Mouse (Mus musculus): ENCODE measurements around the gene Glb1.

The Glb1 gene

DNA sequence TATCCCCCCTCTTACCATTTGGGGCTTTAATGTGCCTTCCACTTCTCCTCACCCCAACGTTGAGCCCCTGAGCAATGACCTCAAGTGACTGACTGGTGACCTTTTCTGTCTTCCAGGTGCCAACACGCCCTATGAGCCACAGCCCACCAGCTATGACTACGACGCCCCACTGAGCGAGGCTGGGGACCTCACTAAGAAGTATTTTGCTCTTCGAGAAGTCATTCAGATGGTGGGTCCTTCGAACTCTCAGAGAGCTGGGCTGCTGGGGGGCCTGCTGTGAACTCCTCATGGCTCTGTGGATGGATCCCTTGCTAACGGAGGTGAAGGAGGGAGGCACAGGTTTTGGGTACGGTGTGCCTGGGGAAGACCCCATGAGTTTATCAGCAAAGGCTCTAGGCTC is 42.0 kb downstream of the Glb1 start:
- no peak for DNase-seq (ENCODE audit: low spot score in 2 of 2)

DNA sequence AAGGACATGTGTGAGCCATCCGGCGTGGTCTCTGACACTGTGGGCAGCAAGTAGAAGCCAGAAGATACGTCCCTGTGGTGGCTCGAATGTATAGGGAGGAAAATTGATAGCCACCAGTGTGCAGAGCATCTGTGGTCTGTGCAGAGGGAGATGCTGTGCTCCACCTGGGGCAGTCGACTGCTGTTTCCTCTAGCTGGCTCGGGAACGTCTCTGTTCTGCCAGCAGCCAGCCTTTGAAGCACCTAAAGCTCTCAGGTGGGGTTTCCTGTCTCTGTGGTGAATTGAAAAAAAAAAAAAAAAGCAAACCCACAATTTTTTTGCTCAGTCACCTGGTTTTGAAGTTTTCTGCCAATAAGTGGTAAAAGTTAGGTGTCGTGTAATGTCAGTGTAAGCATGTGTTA is 42.5 kb downstream of the Glb1 start:
- DNase-seq (ENCODE audit: low spot score in 2 of 2): peak; percentile 25 to 48

DNA sequence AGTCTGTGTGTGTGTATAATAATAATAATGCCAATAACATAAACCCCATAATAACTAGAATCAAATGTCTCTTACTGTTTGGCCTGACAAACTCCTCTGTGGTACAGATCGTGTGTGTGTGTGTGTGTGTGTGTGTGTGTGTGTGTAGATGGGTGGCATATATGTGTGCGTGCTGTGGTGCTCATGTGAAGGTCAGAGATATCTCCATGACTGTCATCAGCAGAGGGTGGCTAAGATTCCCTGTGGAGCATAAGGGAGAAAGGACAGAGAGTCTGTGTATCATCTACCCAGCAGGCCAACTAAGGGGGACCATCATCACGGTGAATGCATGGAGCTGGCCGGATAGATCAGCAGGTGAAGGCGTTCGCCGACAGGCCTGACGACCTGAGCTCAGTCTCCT is 46.0 kb downstream of the Glb1 start:
- no peak for DNase-seq (ENCODE audit: low spot score in 2 of 2)

DNA sequence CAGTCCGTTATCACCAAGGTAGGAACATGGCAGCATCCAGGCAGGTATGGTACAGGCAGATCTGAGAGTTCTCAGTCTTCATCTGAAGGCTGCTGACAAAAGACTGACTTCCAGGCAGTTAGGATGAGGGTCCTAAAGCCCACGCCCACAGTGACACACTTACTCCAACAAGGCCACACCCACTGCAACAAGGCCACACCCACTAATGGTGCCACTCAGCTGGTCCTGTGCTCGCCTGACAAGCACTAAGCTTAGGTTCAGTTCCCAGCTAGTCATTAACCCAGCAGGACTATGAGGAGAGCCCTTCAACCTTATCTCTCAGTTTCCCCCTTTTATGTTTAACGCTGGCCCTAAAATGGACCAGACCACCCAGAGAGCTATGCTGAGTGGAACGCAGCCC is 47.8 kb downstream of the Glb1 start:
- DNase-seq (ENCODE audit: low spot score in 2 of 2): no peak

DNA sequence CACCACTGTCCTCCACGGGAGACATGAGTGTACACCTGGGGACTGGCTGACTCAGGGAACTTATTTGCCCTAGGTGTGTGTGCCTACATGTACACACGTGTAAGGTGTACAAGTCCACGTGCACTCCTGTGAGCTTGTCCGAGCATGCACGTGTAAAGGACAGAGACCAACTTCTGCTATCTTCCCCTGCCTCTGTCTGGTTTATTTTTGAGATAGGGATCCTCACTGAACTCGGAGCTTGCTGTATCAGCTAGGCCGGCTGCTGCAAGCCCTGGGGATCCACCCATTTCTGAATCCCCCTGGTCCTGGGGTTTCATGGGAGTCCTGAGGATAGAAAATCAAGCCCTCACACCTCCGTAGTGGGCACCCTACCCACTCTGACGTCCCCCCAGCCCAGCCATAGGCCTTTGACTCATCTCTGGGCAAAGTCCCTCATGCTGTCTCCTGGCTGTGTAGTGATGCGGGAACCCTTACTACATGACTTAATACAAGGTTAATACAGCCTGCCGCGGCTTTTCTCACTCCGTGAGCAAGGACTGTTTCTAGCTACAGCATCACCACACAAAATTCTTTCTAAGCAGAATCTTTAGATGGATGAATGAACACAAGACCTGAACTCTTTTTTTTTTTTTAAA is 48.4 kb downstream of the Glb1 start:
- no peak for DNase-seq (ENCODE audit: low spot score in 2 of 2)

DNA sequence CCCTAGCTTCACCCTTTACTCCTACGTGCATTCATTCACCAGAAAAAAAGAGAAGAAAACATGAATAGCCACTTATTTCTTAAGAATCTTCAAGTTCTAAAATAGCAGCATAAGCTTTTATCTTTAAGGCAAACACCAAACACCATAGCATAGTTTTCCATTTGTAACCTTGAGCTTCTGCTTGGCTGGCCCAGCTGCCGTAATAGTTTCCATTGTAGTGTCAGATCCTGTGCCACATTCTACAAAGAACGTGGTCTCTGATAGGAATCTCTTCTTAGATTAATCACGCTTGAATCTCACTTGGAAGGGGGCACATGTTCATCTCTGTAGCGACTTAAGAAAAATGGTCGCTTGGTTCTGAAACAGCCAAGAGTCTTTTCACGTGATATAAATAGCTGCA is 50.7 kb downstream of the Glb1 start:
- no peak for DNase-seq (ENCODE audit: low spot score in 2 of 2)

DNA sequence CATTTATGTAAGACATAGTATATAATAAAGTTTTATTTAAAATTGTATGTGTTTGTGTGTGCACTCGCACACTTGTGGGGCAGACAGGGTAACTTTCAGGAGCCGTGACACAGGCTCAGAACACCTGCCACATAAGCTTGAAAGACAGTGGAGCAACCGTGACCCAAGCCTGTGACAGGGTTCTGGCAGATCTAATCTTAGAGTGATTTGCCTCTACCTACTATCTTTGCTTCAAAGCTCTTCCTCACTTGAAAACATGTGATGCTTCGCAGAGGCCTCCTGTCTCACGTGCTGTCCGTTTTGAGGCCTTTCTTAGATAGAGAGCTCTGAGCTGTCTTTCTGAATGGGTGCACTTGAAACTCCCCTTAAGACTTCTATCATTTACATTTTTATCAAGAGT is 51.5 kb downstream of the Glb1 start:
- DNase-seq (ENCODE audit: low spot score in 2 of 2): no peak

DNA sequence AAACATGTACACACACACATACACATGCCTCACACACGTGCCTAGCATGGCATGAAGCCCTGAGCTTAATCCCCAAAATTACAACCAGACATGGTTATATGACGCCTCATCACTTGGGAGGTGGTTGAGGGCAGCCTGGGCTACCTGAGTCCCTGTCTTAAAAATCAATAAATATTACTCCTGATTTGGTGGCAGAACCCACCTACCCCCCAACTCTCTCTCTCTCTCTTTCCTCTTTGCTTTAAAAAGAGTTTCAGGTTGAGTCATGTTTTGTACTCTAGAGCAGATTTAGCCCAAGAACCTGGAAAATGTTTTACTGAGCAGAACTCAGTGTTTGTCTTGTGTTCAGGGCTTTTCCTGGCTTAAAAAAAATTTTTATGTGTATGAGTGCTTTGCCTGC is 54.5 kb downstream of the Glb1 start:
- no peak for DNase-seq (ENCODE audit: low spot score in 2 of 2)

DNA sequence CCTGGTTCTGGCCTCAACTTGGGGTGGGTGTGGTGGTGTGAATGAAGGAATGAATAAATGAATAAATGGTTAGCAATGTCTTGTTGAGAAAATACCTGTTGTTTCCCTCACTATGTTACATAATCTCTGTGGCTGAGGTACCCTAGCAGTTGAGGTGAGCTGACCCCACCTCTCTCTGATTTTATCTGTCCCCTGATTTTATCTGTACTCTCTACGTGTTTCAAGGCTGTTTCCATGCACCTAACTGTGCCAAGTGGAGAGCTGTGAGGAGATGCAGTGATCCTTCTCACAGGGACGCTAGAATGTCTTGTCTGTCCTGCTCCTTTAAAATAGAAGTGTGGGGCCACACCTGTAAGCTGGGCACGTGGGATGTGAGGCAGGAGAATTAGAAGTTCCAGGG is 57.6 kb downstream of the Glb1 start:
- no peak for DNase-seq (ENCODE audit: low spot score in 2 of 2)

DNA sequence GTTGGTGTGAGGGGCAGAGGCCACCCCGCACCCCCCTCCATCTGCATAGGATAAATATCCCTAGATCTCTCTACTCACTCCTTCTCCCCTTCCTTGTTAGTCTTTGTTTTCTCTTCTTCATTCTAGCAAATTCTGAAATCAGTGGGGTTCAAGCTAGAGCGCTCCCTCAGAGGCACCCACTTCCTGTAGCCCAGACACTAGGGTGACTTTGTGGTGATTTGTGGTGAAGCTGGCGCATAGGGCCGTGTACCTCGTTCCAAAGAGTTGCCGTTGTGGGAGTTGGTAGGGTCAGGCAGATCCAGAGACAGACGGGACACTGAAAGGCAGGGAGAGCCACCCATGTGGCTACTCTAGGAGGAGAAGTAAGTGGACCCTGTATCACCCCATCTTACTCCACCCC is 61.7 kb downstream of the Glb1 start:
- DNase-seq (ENCODE audit: low spot score in 2 of 2): no peak

DNA sequence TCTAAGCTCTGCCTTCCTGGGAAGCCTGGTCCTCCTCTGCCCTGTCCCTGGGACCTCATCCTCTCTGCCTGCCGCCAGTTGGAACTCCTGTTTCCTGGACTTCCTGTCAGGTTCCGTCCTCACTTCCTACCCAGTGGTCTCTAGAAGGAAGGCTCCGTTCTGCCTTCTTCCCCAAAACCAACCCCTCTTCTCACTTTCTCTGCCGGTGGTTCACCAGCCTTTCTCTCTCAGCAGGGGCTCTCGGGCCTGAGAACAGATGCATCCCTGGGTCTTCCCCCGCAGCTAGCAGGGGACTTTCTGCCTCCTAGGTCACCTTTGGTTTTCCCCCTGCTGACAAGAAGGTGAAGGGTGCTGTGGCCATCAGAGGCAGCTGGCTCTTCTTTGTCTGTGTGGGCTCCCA is 64.6 kb downstream of the Glb1 start:
- DNase-seq (ENCODE audit: low spot score in 2 of 2): no peak

DNA sequence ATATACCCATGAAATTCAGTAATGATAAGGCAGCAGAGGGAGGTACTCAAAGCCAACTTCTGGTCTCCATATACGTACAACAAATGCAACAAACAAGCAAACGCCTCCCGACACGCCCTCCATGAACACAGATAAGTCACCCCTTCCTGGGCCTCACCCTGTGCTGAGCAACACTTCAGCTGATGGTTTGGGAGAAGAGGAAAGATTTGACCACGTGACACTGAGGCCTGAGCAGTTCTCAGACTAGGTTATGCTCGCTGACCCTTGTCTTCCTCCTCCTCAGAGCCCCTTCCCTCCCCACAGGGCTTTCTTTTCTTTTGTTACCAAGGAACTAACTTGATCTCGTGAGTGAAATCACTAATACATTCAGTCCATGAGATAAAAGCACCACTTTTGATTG is 66.0 kb downstream of the Glb1 start:
- DNase-seq (ENCODE audit: low spot score in 2 of 2): no peak

DNA sequence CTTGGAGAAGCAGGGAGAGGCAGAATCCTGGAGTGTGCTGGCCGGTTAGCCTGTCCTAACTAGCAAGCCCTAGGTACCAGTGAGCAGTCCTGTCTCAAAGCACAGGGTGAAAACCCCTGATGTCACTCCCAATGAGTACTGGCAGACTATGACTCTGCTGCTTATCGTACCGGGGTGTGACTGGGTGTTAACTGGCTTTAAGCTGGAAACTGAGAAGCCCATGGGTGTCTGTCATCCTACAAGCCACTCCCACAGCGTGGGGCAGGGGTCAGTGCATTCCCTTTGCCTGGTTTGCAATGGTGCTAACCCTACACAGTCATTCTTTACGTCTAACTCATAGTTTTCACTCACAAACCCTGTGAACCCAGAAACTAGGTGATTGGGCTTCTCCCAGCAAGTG is 67.3 kb downstream of the Glb1 start:
- DNase-seq (ENCODE audit: low spot score in 2 of 2): no peak

DNA sequence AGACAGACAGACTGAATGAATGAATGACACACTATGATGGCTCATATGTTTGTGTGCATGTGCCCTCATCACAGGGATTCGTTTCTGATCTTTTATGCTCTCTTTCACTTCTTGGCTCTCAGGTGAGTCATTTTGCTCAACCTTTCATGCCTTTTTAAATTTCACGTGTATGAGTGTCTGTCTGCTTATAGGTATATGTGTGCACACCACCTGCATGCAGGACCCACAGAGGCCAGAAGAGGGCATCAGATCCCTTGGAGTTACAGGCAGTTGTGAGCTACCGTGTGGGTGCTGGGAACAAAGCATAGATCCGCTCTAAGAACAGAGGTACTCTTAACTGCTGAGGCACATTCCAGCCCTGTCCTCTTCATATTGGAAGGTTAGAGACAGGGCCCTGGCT is 67.8 kb downstream of the Glb1 start:
- no peak for DNase-seq (ENCODE audit: low spot score in 2 of 2)

DNA sequence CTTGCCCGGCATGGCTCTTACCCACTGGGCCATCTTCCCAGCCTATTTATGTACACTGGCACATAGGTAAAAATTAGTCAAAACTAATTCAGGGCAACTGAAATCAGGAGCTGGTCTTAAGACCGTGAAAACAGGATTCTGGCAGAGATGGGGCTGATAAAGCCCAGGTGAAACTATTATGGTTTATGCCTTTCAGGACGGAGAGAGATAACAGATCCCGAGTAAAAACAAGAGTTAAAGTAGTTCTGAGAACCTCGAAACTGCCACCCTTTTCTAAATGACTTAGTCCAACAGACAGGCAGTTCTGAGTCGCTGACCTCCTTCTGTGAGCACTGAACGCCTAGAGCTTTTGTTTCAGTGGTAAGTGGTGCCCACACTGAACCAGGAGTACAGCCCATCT is 71.0 kb downstream of the Glb1 start:
- DNase-seq (ENCODE audit: low spot score in 2 of 2): no peak

DNA sequence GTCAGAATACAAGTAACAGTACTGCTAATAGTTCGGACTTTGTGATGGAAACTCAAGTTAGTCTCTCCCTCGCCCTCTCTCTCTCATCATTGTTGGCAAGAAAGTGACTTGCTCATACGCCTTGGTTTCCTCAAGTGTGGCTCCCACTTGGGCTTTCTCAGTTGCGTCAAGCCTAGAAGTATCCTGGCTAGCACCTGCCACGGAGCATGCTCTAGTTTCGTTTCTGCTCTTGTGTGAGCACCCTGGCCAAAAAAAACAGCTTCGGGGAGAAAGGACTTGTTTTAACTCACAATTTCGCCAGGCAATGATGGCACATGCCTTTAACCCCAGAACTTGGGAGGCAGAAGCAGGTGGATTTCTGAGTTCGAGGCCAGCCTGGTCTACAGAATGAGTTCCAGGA is 76.1 kb downstream of the Glb1 start:
- DNase-seq (ENCODE audit: low spot score in 2 of 2): no peak

DNA sequence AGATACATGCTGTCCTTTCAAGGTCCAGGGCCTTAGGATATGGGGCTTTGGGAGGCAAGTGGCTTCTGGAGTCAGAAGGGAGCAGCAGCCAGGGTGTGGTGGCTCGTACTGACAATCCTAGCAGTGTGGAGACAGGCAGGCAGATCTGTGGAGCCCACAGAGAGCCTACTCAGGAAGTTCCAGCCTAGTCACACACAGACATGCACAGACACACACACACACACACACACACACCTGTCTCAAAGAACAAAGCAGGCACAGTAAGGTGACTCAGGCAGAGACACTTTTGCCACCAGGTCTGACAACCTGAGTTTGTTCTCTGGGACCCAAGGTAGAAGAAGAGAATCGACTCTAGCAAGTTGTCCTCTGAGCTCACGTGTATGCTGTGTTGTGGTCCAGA is 80.1 kb downstream of the Glb1 start:
- DNase-seq (ENCODE audit: low spot score in 2 of 2): no peak

DNA sequence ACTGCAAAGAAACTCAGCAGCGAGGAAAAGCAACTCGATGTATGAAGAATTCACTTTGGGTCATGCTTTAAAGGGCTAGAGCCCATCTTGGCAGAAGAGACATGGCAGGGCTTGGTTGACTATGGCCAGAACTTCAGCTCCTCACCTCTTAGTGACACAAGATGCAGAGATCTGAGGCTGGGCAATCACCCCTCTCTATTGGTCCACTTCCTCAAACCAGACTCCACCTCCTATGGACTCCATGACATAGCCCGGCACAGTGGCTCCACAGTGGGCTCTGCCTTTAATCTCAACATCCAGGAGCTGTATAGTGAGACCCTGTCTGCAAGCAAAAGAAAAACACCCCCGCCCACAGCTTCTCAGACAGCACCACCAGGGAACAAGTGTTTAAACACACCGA is 83.9 kb downstream of the Glb1 start:
- no peak for DNase-seq (ENCODE audit: low spot score in 2 of 2)

DNA sequence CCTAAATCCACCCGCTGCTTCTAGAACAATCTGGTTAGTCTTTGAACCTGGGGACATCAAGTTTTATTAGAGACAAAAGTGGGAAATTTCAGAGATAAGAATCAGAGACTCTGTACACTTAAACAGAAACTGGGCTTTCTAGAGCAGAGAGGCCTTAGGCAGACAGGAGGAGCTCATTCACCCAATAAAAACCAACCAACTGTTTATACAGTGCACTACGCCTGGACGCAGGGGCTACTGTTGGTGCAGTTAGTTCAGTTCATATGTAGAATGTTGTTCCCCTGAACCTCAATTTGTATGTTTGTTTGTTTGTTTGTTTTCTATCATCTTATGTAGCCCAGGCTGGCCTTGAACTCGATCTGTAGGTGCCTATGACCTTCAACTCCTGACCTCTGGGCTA is 85.9 kb downstream of the Glb1 start:
- no peak for DNase-seq (ENCODE audit: low spot score in 2 of 2)

DNA sequence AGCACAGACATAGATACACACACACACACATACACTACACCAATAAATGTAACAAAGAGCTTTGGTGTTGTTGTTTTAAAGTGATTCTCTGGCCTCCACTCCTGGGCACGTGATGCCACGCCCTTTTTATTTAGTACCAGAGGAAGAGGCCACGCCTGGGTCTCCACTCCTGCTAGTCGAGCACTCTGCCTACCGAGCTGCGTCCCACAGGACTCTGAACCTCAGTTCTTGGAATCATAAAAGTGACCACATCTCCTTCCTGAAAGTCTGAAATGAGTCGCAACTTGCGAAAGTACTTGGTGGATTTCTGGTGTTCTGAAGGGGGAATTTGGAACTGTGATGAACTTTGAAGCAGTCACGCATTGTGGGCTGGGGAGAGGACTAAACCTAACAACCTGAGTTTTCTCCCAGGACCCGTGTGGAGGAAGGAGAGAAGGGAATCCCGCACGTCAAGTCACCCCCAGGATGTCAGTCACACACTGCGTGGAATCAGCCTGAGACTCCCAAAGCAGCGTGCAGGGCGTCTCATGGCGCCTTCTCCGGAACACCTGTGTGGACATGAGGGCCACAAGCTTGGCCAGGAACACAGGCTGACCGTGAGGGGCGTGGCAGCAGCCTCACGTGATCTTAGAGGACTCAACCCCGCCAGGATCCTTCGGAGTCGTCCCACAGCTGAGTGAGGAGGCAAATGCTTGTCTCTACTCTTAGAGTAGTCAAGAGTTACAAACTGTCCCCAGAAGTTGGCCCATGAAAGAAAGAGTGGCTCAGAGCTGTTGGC is 86.8 kb downstream of the Glb1 start:
- DNase-seq (ENCODE audit: low spot score in 2 of 2): no peak

DNA sequence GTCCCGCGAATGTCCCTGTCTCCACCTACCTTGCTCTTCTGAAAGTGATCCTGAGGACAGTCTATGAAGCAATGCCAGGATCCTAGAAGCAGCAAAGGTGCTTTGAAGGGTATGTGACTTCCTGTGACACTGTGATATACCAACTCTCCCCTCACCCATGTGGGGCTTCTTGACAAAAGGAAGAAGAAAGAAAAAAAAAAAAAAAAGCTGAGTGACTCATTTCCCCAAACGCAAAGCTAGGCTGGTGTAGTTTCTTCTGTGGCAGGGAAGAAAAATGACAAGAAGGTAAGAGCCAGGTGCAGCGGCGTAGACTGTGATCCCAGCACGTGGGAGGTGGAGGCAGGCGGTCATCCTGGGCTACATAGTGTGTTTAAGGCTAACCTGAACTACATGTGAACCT is 95.6 kb downstream of the Glb1 start:
- DNase-seq (ENCODE audit: low spot score in 2 of 2): no peak

DNA sequence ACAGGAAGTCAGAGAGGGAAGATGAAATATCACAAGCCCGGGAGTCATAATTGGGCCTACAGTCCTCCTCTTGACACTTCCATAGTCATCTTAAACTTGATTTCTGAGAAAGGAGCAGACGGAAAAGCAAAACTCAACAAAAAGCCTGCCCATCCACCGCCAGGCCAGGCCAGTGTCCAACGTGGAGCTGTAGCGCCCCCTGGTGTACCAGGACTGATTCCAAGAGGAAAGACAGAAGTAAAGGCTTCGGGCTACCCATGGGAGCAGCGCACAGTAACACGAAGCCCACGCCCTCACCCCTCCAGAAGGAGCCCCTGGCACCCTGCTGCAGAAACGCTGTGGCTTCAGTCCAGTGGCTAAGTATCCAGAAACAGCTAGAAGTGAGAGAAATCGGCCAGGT is 97.3 kb downstream of the Glb1 start:
- peak; percentile 44 to 54 for DNase-seq (ENCODE audit: low spot score in 2 of 2)

DNA sequence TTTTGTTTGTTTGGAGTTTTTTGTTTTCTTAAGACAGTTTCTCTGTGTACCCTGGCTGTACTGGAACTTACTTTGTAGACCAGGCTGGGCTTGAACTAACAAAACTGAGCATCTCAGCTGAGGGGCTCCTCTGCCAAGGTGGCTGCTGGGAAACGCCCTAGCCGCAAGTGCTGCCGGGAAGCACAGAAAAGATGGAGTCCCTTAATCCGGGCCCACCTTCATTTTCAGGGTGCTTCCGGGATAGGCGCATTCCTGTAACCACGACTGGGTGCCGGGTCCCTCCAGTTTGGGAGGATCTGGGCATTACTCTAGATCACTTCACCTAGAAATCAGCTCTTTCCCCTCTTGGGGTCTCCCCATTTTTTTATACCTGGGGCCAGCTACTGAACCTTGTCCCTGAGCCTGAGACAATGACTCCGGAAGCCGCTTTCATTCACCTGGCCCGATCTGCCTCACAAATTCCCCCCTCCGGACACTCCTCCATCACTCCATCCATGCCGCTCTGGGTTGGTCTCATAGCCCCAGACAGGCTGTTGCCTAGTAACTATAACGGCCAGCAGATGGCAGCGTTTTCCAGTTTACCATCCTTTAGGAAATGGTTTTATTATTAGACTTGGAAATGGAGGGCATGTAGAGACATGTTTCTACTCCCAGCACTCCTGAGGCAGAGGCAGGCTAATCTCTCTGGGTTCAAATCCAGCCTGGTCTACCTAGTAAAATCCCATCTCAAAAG is 99.1 kb downstream of the Glb1 start:
- DNase-seq (ENCODE audit: low spot score in 2 of 2): no peak

Data from spleen, postnatal 36 days (tissue).